Mouse (Mus musculus) adipocyte (in vitro differentiated cells): ENCODE data around the gene Tmem238l.
A peak's percentile ranks its signal among the peaks of the same experiment; 100 is the strongest.

Experiments used
- DNase-seq: peaks from one replicate; pipeline ENCODE4 v3.0.0-alpha.2; 2016; ENCODE audit warnings: low spot score

Gene Tmem238l

DNA sequence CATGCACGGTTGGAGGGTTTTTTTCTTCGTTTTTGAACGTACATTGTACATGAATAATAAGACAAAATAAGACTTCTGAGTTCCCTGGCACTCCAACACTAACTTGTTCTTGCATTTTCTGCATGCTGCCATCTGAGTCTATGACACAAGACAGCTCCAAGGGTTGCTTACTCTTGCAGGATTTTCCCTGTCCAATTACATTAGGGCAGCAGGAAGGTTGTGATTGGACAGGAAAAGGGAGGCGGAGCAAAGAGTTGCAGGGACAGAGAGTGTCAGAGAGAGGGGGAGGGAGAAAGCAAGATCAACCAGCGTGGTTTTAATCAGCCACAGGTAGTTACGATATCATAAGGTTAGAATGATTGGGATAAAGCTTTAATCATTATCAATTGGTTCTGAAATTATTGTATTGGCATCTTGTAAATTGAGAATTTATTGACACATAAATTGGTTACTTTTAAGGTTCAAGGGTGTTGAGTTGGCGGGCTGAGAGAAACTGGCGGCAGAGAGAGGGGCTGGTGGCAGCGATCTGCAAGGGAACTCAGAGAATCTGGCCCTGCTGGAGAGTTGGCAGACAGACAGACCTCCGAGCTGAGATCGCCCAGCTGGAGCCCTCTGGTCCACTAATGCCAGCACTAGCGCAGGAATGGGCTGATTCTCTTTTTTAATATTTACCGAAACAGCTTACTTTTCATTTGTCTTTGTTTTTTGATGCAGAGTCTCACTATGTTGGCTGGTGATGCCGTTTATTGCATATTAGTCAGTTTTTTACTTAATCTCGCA lies 25.1 kb downstream of the Tmem238l start:
- DNase-seq = no peak

GRCm38 (mm10) chr11:66982794-66983193 lies 26.4 kb downstream of the Tmem238l start:
- no peak for DNase-seq

GRCm38 (mm10) chr11:66983422-66984164 lies 27.2 kb downstream of the Tmem238l start:
- no peak for DNase-seq

DNA sequence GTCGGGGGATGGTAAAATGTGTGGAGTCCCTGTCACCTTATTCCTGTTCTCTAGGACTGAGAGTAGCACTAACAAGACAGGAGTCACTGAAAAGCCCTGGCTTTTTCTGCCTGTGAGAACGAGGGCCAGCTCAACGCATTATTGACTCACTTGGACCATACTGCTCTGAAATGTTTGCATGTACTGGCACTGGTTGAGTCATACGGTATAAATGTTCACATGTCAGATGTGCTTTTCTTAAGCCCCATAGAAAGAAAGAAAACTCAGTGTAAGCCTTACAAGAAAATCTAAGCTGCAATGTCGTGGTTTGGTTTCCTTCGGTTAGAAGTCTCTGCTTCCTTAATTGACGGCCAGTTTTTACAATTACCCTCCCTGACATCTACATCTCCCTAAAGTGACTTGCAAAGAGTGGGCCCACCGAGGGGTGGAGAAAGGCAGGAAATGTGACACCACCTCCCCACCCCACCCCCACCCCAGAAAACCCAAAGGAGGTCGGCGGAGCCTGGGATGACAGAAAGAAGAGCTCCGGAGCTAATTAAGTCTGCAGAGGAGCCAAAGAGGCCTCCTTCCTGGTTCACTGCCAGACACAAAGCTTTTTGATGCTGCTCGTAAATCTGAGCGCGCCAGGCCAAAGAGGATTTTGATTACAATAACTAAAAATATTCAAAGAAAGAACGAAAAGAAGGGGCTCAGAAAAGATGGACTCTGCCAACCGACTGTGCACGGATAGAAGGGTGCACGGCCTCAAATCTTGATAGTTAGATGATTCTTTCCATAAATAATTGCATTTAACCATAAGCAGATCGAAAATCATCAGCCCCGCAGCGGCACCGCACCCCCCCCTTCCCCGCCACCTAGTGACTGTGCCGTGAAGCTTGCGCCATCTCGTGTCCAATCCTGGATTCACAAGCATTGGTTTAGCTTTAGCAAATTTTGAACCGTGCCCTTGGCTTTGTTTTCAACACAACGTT lies 28.0 kb downstream of the Tmem238l start:
- peak; percentile 65 for DNase-seq

DNA sequence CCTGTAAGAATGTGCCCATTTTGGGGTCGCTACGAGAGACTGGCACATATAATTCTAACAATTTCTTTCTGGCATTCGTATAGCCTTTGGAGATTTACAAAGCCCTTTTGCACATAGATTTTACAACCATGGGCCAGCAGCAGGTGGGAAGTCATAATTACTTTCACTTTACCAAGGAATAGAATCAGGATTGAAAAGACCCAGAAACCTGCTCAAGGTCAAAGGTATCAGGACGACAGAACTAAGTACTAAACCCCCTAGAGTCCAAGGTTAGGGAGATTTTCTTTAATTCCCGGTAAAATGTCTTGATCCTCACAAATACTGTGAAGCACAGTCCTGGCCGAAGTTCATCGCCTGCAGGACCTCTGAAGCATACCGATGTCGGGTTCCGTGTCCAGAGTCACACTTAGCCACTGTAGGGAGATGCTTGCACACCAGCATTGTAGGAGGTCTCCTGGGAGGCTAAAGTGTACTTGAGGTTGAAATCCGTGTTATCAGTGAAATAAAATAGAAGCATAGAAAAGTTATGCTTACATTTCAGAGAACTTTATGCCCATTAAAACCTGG lies 28.8 kb downstream of the Tmem238l start:
- DNase-seq = no peak

- DNase-seq = no peak
Measured at GRCm38 (mm10) chr11:66992150-66992549, 35.7 kb downstream of the Tmem238l start.

- DNase-seq = no peak
Measured at GRCm38 (mm10) chr11:66993674-66994073, 37.2 kb downstream of the Tmem238l start.

DNA sequence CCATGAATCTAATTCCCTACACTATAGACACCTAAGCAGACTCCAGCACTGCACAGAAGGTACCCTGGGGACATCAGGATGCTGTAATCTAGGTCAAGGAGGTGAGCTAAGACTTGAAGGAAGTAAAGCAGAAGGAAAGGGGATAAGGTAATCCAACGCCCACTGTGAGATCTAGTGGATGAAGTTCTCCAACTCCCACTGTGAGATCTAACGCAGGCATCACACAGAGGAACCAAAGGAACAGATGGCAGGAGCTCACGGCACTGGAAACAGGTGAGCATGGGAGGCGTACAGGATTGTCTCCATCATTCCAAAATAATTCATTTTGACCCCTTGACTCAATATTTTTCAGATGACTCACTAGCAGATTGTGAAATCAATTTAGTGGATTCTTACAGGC lies 40.0 kb downstream of the Tmem238l start:
- DNase-seq = no peak

DNA sequence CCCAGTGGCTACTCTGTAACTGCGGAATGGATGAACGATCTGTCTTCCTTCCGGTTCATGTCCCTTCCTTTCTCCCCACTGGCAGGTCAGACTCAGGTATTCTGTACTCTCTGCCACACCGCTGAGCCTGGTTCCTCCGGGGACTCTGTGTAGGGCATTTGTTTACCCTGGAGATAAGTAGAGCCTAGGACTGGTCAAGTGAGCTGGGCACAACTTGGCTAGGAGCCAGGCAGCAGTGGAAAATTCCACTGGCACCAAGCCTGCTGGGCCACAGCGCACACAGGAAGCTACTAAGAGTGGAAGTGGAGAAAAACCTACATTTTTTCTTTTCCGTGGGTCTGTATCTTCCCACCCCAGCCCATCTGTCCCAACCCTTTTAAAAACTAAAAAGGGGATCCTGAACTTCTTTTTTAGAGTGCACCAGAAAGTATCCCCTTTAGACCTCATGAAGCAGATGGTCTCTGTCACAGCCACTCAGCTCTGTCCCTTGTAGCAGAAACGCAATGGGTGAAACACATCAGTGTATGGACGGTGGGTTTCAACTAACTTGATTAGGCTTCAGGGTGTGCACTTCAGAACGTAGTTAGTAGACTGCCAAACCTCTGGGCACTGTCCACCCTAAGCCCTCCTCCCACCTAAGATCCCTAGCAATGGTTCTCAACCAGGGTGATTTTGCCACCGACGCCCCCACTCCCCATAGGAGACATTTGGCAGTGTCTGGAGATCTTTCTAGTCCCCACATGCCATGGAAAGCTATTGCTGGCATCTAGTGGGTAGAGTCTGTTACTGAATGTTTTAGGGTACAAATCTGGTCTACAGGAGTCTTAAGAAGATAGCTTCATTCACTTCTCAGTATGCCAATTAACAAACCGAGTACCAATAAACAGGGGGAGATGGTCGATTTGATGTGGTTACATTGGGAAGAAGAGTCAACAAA lies 42.3 kb downstream of the Tmem238l start:
- peak; percentile 28 for DNase-seq

DNA sequence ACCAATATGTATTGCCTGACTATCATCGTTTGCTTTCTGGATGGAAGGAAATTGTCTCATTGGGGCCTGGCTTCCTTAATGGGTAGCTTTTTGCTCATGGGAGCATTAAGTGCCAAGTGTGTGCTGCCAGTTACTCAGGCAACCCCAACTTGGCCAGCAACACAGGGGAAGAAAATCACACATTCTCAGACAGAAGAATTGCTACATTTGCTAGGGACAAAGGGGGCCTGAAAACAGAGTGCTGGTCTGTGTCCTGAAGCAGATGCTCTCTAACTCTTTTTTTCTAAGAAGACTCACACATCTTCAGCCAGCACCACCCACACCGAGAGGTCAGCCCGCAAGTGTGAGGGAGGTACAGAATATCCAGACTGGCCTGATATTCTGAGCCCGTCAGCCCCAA lies 44.2 kb downstream of the Tmem238l start:
- no peak for DNase-seq

DNA sequence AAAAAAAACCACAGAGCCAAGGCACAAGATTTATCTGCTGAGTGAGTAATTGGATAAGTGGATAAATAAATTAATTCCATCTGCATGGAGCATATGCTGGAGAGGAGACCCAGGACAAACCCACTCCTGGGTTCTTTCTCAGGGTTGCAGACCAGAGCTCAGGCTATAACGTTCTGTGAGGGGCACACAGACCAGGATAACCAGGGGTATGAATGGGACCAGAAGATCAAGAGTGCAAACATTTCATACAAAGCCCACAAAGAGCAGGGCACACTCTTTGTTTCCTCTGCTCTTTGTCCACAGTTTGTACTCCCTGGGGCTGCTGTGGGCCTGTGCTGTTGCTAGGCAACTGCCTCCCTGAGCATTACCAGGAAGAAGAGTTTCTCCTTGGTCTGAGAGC lies 45.3 kb downstream of the Tmem238l start:
- DNase-seq = no peak

- no peak for DNase-seq
Measured at GRCm38 (mm10) chr11:67002911-67003310, 46.5 kb downstream of the Tmem238l start.

DNA sequence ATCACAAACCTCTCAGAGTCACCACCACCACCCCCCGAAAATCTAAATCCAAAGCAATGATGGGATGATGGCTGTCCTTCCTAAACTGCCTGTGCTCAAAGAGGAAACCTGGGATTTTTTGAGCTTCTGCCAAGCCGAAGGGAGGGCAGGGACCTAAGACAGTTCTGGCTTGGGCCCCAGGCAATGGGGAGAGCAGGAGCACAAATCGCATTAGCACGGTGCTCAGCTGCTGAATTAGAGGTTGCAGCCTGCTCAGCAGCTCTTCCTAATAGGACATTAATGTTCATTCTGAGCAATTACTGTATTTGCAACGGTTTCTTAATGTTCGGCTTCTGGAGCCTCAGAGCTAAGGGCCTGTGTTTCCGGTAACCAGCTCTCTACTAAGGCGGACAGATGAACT lies 51.5 kb downstream of the Tmem238l start:
- DNase-seq = no peak

DNA sequence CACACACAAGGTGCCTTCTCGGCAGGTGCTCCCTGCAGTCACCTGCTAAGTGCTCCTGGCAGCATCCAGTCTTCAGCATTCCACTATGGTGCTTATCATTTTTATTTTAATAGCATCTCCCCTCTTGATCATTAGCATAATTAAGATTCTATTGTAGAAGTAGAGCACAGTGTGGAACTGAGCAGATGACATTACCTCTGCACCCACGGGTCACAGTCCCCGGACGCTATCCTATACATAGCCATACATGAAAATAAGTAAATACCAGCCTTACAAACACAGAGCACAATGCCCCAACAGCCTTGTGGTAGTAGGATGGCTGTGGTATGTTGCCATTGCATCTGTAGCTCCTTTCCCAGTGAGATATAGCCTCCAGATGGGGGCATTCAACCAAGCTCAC lies 52.1 kb downstream of the Tmem238l start:
- no peak for DNase-seq

DNA sequence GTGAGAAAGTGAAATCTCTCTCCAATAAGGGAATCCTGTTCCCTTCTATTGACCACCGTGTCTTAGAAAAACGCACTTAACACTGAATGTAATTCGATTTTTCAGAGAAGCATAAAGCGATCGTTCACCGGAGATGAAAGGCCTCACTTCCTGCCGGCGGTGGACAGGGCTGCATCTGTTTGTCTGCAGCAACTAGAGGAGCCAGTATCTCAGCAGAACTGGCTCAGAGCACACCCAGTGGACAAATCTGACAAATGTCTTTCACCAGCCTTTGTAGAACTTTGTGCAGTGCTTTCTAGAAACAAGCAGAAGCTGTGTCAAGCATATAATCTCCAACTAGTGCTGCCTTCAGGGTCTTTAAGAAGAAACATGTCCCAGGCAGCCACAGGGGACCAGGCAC lies 54.0 kb downstream of the Tmem238l start:
- DNase-seq = no peak

DNA sequence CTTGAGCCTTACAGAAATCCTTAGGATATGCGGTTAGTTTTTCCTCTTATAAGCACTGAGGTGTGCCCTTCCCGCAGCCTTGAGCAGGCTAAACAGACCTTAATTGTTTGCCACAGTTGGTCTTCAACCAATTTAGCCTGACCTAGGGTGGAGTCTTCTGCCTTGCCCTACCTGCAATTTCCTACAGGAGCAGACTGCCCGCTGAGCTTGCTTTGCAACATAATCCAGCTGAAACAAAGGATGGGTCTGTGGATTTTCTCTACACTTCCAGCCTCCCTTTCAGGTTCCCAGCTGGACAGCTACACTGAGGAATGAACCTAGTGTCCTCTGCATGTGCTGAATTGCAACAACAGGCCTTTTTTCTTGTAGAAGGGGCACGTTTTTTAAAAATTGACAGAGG lies 55.2 kb downstream of the Tmem238l start:
- no peak for DNase-seq
